Mouse (Mus musculus) ES-Bruce4 (cell line): ENCODE measurements around the gene Spock1. TPM values are rescaled to one million over a fixed set of nuclear protein-coding genes. Genes with fewer than 3 reads are reported as not detected.

Source experiments
- H3K27ac ChIP-seq: 2 replicates; pipeline ENCODE4 v1.5.1; 2012; ENCODE audit warnings: low read length, inconsistent platforms; ENCODE audit not compliant: insufficient read depth
- H3K27me3 ChIP-seq: 2 replicates; pipeline ENCODE4 v1.6.1; 2012; ENCODE audit warnings: mild to moderate bottlenecking, low read length, inconsistent platforms; ENCODE audit not compliant: control insufficient read depth, poor library complexity, insufficient read depth, severe bottlenecking
- H3K36me3 ChIP-seq: 2 replicates; pipeline ENCODE4 v1.6.1; 2012; ENCODE audit warnings: inconsistent platforms, mild to moderate bottlenecking, low read length, moderate library complexity; ENCODE audit not compliant: control insufficient read depth, poor library complexity, insufficient read depth, severe bottlenecking
- H3K4me1 ChIP-seq: one replicate; pipeline ENCODE4 v1.8.1; 2011; ENCODE audit warnings: low read length; ENCODE audit not compliant: control insufficient read depth, insufficient read depth
- H3K4me3 ChIP-seq: 2 replicates; pipeline ENCODE4 v1.5.1; 2011; ENCODE audit warnings: low read depth, mild to moderate bottlenecking, low read length
- H3K9ac ChIP-seq: 2 replicates; pipeline ENCODE4 v1.6.1; 2012; ENCODE audit warnings: low read depth, mild to moderate bottlenecking, inconsistent platforms; ENCODE audit not compliant: poor library complexity, severe bottlenecking
- H3K9me3 ChIP-seq: replicated peaks from 2 replicates; pipeline ENCODE4 v1.6.1; 2012; ENCODE audit warnings: mild to moderate bottlenecking, low read length, inconsistent platforms; ENCODE audit not compliant: control insufficient read depth, poor library complexity, insufficient read depth, severe bottlenecking
- CTCF ChIP-seq: IDR thresholded peaks from one replicate; pipeline ENCODE4 v1.8.1; 2011; ENCODE audit warnings: low read depth, low read length
- EP300 ChIP-seq: IDR thresholded peaks from 2 replicates; pipeline ENCODE4 v1.6.1; 2011; ENCODE audit warnings: low read depth, low read length; ENCODE audit not compliant: insufficient read depth
- POLR2A ChIP-seq: IDR thresholded peaks from one replicate; pipeline ENCODE4 v1.8.1; 2011; ENCODE audit warnings: low read length; ENCODE audit not compliant: insufficient read depth
- polyA plus RNA-seq: library from polyadenylated mRNA; stranded (reverse); fragments of >200 nt; gene quantifications from 2 replicates; pipeline ENCODE4 v1.2.4, GENCODE M21; 2011; ENCODE audit warnings: low read depth; ENCODE audit not compliant: missing spikeins, insufficient read depth, insufficient read length

Gene Spock1
- polyA plus RNA-seq, 1 experiment = 0.61 TPM

- H3K27ac ChIP-seq = no peak overlapping the region
- no peaks in the 10 kb centered on the region for H3K9me3 ChIP-seq
- TF ChIP-seq POLR2A (no peak), CTCF (no peak), EP300 (no peak)
- no peaks in the 10 kb centered on the region for H3K27me3 ChIP-seq
- no peak overlapping the region for H3K9ac ChIP-seq
- H3K4me1 ChIP-seq = no peaks in the 10 kb centered on the region
- H3K4me3 ChIP-seq = no peak overlapping the region
- no peaks in the 10 kb centered on the region for H3K36me3 ChIP-seq
These were observed 49.6 kb downstream of the Spock1 start for GRCm38 (mm10) chr13:57858491-57858890.

GRCm38 (mm10) chr13:57857016-57857415 is 51.1 kb downstream of the Spock1 start:
- H3K27ac ChIP-seq = no peak overlapping the region
- H3K36me3 ChIP-seq = no peaks in the 10 kb centered on the region
- no peaks in the 10 kb centered on the region for H3K9me3 ChIP-seq
- H3K4me3 ChIP-seq = no peak overlapping the region
- no peak for TF ChIP-seq EP300
- TF ChIP-seq CTCF = no peak
- no peak for TF ChIP-seq POLR2A
- H3K27me3 ChIP-seq = no peaks in the 10 kb centered on the region
- no peak overlapping the region for H3K9ac ChIP-seq
- no peaks in the 10 kb centered on the region for H3K4me1 ChIP-seq

- Histone ChIP-seq H3K27me3 (no peaks in the 10 kb centered on the region), H3K9ac (no peak overlapping the region), H3K27ac (no peak overlapping the region), H3K4me1 (no peaks in the 10 kb centered on the region), H3K36me3 (no peaks in the 10 kb centered on the region), H3K4me3 (no peak overlapping the region), H3K9me3 (no peaks in the 10 kb centered on the region)
- TF ChIP-seq CTCF (no peak), EP300 (no peak), POLR2A (no peak)
These were observed 51.8 kb downstream of the Spock1 start for GRCm38 (mm10) chr13:57856311-57856853.

GRCm38 (mm10) chr13:57855766-57856165 is 52.4 kb downstream of the Spock1 start:
- Histone ChIP-seq H3K9ac (no peak overlapping the region), H3K4me3 (no peak overlapping the region), H3K27ac (no peak overlapping the region), H3K4me1 (no peaks in the 10 kb centered on the region), H3K9me3 (no peaks in the 10 kb centered on the region), H3K27me3 (no peaks in the 10 kb centered on the region), H3K36me3 (no peaks in the 10 kb centered on the region)
- no peak for TF ChIP-seq POLR2A
- TF ChIP-seq CTCF = no peak
- no peak for TF ChIP-seq EP300

- Histone ChIP-seq H3K27ac (no peak overlapping the region), H3K4me1 (no peaks in the 10 kb centered on the region), H3K9me3 (no peaks in the 10 kb centered on the region), H3K36me3 (no peaks in the 10 kb centered on the region), H3K4me3 (no peak overlapping the region), H3K9ac (no peak overlapping the region), H3K27me3 (no peaks in the 10 kb centered on the region)
- TF ChIP-seq CTCF = no peak
- no peak for TF ChIP-seq EP300
- no peak for TF ChIP-seq POLR2A
These were observed 53.7 kb downstream of the Spock1 start for GRCm38 (mm10) chr13:57854416-57854815.

- TF ChIP-seq CTCF (no peak), EP300 (no peak), POLR2A (no peak)
- Histone ChIP-seq H3K36me3 (no peaks in the 10 kb centered on the region), H3K4me3 (no peak overlapping the region), H3K9ac (no peak overlapping the region), H3K27ac (no peak overlapping the region), H3K4me1 (no peaks in the 10 kb centered on the region), H3K27me3 (no peaks in the 10 kb centered on the region), H3K9me3 (no peaks in the 10 kb centered on the region)
These were observed 54.5 kb downstream of the Spock1 start for GRCm38 (mm10) chr13:57853621-57854020.

GRCm38 (mm10) chr13:57853156-57853555 is 55.0 kb downstream of the Spock1 start:
- H3K9me3 ChIP-seq = no peaks in the 10 kb centered on the region
- no peaks in the 10 kb centered on the region for H3K4me1 ChIP-seq
- no peak overlapping the region for H3K27ac ChIP-seq
- TF ChIP-seq POLR2A = no peak
- no peak for TF ChIP-seq CTCF
- no peak for TF ChIP-seq EP300
- no peaks in the 10 kb centered on the region for H3K36me3 ChIP-seq
- H3K27me3 ChIP-seq = no peaks in the 10 kb centered on the region
- H3K9ac ChIP-seq = no peak overlapping the region
- no peak overlapping the region for H3K4me3 ChIP-seq
